Mouse (Mus musculus) gastrocnemius, postnatal 25 days (tissue): ENCODE data around the gene Kif21a. TPM values are rescaled to one million over a fixed set of nuclear protein-coding genes. Genes with fewer than 3 reads are reported as not detected.

Experiments
- DNase-seq: peaks from one replicate; pipeline ENCODE4 v3.0.0; 2022
- long read RNA-seq, 2 experiments: library from polyadenylated mRNA; stranded (forward); transcript quantifications; one replicate each; pipeline ENCODE4 v2.0.0; 2021
- total RNA-seq, 2 experiments: library from RNA; stranded (reverse); gene quantifications; 1 replicate in 1 of 2; 2 replicates in 1 of 2; pipeline ENCODE4 v1.2.3; 2021

The Kif21a gene
- 10 to 100 TPM in 1 of 2 experiments, 1 to 10 TPM in 1; 9.5 to 14.9 TPM for total RNA-seq
- long read RNA-seq, experiment 1, partial matches to known transcripts, result 3 of 5 reads
- long read RNA-seq, experiment 1, other reads (novel, unspliced or antisense), result 2 of 5 reads
- long read RNA-seq, experiment 2, partial matches to known transcripts, result 1 of 2 reads
- long read RNA-seq, experiment 2, other reads (novel, unspliced or antisense), result 1 of 2 reads

- DNase-seq, result peak; percentile 78
Measured at GRCm38 (mm10) chr15:91049496-91050441, at the start of gene Kif21a. Gene Kif21a, minus strand, starts transcription at chr15:91049948.

- DNase-seq, result peak; percentile 42
Measured at GRCm38 (mm10) chr15:91096606-91097005, 46.9 kb upstream of the Kif21a start.

GRCm38 (mm10) chr15:91089427-91089826 is 39.7 kb upstream of the Kif21a start:
- no peak for DNase-seq

- DNase-seq, result no peak
Measured at GRCm38 (mm10) chr15:91088071-91088470, 38.3 kb upstream of the Kif21a start.

- DNase-seq, result no peak
Measured at GRCm38 (mm10) chr15:91077457-91078410, 28.0 kb upstream of the Kif21a start.

- DNase-seq, result no peak
Measured at GRCm38 (mm10) chr15:91072440-91072839, 22.7 kb upstream of the Kif21a start.

GRCm38 (mm10) chr15:91064310-91064826 is 14.6 kb upstream of the Kif21a start:
- DNase-seq, result no peak

- DNase-seq, result no peak
Measured at GRCm38 (mm10) chr15:91063845-91064244, 14.1 kb upstream of the Kif21a start.

- no peak for DNase-seq
Measured at GRCm38 (mm10) chr15:91056866-91057342, 7.2 kb upstream of the Kif21a start.

GRCm38 (mm10) chr15:91056176-91056865 is 6.6 kb upstream of the Kif21a start:
- DNase-seq, result no peak

GRCm38 (mm10) chr15:91048951-91049495 is 725 bp downstream of the Kif21a start:
- no peak for DNase-seq

- no peak for DNase-seq
Measured at GRCm38 (mm10) chr15:91047627-91048026, 2.1 kb downstream of the Kif21a start.

GRCm38 (mm10) chr15:91046506-91046905 is 3.2 kb downstream of the Kif21a start:
- no peak for DNase-seq

- no peak for DNase-seq
Measured at GRCm38 (mm10) chr15:91043263-91043662, 6.5 kb downstream of the Kif21a start.

- DNase-seq, result no peak
Measured at GRCm38 (mm10) chr15:91038860-91039259, 10.9 kb downstream of the Kif21a start.

GRCm38 (mm10) chr15:91034090-91034489 is 15.7 kb downstream of the Kif21a start:
- no peak for DNase-seq

GRCm38 (mm10) chr15:91033529-91033928 is 16.2 kb downstream of the Kif21a start:
- DNase-seq, result no peak

GRCm38 (mm10) chr15:91028962-91029361 is 20.8 kb downstream of the Kif21a start:
- no peak for DNase-seq

- no peak for DNase-seq
Measured at GRCm38 (mm10) chr15:91028494-91028893, 21.3 kb downstream of the Kif21a start.

GRCm38 (mm10) chr15:91022276-91022675 is 27.5 kb downstream of the Kif21a start:
- DNase-seq, result no peak

GRCm38 (mm10) chr15:91018861-91019187 is 30.9 kb downstream of the Kif21a start:
- DNase-seq, result no peak
